Mouse (Mus musculus): ENCODE measurements around the gene Atp6v0e.

Gene Atp6v0e

DNA sequence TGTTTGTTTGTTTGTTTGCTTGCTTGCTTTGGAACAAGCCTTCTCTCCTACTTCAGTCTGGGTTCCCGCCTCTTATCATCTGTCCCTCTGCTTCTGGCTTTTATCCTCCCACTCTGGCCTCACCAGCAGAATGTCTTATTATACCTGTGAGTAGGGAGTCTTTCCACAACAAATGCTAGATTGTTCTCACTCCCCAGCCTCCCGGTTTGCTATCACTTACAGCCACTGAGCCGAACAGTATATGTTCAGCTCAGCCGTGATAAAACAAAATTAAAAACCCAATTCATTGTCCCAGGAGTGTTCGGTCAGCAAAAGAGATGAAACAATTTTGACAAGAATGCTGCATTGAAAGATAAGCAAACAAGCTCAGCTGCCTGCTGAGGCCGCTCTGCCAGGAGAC, 47.0 kb downstream of the Atp6v0e start:
- in situ Hi-C loops (cut with MboI; ENCODE audit: low sequenced_read_pairs) = no loop called here

DNA sequence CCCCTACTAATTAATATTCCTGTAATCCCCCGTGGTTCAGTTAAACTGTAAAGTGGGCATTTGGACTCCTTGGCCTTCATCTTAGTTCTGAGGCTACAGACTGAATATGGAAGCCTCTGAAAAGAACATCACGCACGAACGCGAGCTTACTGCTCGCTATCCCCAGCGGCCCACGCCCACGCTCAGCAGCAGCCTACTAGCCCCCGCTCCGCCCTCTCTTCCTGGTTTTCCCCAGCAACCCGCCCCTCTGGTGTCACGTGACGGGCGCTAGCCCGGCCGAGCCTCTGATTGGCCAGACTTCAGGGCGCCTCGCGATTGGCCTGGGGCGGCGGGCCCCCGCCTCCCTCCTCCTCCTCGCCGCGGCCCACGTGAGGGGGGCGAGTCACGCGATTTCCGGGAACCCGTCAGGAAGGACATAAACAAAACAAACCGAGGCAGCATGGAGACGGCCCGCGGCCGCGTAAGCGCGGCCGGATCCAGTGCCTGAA, 52.3 kb downstream of the Atp6v0e start, which contains the start of gene Crebrf:
Gene Crebrf (plus strand): TSS at position 380 of the 488 bp plus-strand sequence.
- in situ Hi-C loops (cut with MboI; ENCODE audit: low sequenced_read_pairs) = no loop called here

DNA sequence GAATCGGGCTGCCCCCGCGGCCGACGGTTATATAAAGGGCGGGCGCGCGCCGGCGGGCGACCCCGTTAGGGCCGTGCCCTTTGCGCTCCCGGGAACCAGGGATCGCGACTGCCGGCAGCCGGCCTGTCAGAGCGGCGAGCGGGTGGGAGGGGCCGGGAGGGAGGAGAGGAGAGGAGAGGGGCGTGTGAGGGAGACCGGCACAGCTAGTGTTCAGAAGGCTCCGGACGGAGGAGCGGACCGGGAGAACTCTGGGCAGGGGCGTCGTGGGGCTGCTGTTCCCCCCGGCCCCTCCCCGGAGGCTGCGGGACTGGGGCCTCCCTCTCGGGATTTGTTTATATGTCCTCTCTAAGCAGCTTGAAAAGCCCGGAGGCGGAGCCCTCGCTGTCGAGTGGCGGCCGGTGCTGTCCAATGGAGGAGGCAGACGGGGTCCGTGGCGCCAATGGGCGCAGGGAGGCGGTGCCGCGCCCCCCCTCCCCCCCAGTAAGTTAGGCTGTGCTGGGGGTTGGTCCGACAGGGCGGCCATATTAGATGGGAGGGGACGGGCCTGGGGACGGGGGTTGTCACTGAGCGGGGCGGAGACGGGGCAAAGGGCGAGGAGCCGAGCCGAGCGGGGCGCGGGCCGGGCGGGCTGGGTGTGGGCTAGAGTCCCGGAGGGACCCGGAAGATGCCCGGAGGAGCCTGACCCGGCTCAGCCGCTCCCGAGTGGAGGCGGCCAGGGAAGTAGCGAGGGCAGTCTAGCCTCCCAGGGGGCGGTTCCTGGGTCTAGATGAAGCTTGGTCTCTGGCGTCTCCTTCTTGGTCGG, 53.1 kb downstream of the Atp6v0e start:
- in situ Hi-C loops (cut with MboI; ENCODE audit: low sequenced_read_pairs) = no loop called here

DNA sequence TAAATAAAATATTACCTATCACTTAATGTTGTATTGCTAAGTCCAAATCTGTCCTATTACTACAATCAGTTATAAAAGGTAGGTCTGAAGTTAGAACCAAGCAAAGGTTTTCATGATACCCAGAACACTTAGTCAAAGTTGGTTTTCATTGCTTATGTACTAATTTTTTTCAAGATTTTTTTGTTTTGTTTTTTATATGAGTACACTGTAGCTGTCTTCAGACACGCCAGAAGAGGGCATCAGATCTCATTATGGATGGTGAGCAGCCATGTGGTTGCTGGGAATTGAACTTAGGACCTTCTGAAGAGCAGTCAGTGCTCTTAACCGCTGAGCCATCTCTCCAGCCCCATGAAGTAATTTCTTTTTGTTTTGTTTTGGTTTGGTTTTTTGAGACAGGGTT, 54.8 kb downstream of the Atp6v0e start:
- in situ Hi-C loops (cut with MboI; ENCODE audit: low sequenced_read_pairs) = no loop called here

DNA sequence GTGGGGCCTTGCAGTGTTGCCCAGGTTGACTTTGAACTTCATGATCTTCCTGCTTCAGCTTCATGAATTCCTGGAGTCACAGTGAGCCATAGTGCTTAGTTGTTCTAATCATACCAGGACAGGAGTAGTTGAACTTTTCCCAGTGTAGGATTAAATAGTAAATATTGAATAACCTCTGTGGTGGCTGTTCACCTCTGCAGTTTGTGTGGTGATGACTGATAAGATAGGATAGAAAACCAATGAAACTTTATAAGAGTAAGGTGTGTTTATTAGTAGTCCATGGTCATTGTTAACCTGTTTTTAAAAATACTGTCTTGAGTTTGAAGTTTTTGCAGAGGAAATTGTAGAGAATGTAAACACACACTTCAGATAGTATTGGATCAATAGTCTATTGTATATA, 56.4 kb downstream of the Atp6v0e start:
- in situ Hi-C loops (cut with MboI; ENCODE audit: low sequenced_read_pairs) = no loop called here

DNA sequence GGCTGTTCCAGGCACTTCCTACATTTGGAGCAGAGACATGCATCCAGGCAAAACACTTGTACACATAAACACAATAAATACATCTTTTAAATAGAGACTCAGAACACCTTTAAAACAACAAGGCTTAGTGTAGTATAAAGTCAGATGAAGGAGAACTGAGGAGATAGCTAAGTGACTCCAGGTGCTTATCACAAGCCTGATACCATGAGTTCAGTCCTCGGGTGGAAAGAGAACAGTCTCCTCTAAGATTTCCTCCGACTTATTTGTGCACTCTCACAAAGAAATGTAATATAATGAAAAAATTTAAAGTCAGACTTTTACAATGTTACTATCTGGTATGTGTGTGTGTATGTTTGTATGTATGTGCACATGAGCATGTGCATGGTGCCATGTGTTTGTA, 58.8 kb downstream of the Atp6v0e start:
- in situ Hi-C loops (cut with MboI; ENCODE audit: low sequenced_read_pairs) = no loop called here

DNA sequence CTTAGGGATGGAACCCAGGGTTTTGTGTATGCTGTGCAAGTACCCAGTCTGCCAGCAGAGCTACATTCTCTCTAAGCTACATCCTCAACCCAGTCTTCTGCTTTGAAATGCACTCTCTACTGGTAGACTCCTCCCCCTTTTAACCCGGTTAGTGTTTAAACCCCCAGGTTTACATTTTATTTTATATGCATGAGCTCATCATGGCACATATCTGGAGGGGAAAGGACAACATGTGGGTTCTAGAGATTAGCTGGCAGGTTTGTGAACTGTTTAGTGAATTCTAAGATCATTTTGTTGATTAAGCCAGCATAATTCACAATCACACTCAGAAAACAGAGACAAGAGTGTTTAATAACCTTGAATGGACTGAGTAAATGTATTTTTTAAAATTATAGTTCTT, 61.8 kb downstream of the Atp6v0e start:
- in situ Hi-C loops (cut with MboI; ENCODE audit: low sequenced_read_pairs) = no loop called here

DNA sequence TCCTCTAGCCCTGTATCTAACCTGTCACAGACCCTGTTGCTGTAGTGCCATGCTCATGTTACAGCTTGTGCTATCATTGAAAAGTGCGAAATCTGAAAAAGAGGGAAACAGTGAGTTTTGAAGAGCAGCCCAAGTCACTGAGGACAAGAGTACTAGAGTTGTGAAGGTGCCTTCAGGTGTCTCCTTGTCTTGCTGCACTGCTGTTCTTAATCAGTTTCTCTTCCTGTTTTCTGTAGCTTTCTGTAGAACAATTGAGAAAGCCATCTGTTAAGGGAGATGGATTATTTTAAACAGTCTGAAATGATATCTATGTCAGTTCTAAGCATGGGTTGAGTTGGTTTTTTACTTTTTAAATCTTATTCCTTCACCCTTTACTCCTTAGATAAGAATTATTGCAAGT, 63.6 kb downstream of the Atp6v0e start:
- in situ Hi-C loops (cut with MboI; ENCODE audit: low sequenced_read_pairs) = no loop called here

DNA sequence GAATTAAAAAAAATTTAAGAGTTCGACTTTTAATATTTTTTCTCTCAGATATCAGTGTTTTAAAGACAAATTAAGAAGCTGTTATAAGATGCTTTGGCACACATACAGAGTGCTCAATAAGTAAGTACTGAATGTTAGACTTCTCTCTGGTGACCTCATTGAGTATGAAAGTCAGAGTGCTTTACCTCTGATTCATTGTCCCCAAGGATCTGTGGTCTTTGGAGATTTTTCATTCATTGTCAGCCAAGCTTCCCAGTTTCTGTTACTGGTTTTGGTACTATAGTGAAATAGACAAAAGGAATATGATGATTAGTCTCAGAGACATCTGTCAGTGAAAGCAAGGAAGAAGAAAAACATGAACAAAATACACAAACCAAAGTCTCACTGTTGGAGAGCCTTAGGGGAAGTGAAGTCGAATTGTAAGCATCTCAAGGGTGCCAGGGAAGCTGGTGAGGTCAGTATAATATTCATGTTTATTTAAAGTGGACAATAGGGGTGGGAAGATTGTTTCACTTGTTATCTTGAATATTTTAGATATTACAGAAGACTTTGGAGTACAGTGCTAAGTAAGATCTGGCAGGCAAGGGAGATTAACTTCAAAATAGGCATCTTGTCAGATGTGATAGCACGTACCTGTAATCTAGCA, 64.2 kb downstream of the Atp6v0e start:
- in situ Hi-C loops (cut with MboI; ENCODE audit: low sequenced_read_pairs) = no loop called here

DNA sequence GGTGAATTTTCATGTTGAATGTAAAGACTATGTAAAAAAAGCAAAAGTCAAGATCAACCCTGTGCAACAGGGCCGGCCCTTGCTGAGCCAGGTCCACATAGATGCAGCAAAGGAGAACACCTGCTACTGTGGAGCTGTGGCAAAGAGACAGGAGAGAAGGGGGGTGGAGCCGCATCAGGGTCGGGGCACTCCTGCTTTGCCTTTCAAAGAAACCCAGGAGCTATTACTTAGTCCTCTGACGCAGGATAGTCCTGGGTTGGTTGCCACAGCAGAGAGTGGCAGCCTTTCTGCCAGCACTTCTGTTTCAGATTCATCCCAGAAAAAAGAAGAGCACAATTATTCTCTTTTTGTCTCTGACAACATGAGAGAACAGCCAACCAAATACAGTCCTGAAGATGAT, 79.5 kb downstream of the Atp6v0e start:
- in situ Hi-C loops (cut with MboI; ENCODE audit: low sequenced_read_pairs) = no loop called here

DNA sequence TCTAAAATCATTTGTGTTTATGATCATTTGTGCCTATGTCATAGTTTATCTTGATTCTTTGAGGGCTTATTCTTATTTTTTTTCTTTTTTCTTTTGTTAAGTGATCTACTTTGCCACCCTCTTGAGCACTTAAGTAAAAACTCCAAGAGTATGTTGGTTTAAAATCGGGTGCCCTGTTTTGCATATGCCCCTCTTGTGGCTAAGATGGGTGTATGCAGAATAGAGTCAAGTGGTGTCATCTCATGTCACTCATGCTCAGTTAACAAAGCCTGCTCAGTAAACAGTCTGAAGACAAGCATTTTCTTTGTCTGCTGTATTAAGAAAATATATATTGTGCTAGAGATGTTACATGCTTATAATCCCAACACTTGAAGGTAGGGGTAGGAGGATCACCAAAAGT, 80.3 kb downstream of the Atp6v0e start:
- in situ Hi-C loops (cut with MboI; ENCODE audit: low sequenced_read_pairs) = no loop called here
